Mouse (Mus musculus) limb, embryonic 14.5 days (tissue): ENCODE results near the gene Fndc9. TPM values are rescaled to one million over a fixed set of nuclear protein-coding genes. Genes with fewer than 3 reads are reported as not detected.
A peak's percentile ranks its signal among the peaks of the same experiment; 100 is the strongest.

Experiments
- ATAC-seq: fragments of 200-750 bp; cut with Nextera tagmentation; 2 replicates; pipeline ENCODE4 v1.8.0; 2017; ENCODE audit warnings: low read depth, moderate number of reproducible peaks, moderate TSS enrichment; ENCODE audit not compliant: low FRiP score
- DNase-seq: peaks from one replicate; pipeline ENCODE4 v3.0.0-alpha.2; 2015; ENCODE audit warnings: low spot score
- H3K27ac ChIP-seq: fragments of 300-500 bp; sonication (generic); replicated peaks from 2 replicates; pipeline ENCODE4 v1.5.1; 2014; ENCODE audit warnings: low read depth, mild to moderate bottlenecking, low read length, moderate library complexity, mixed read lengths
- H3K27me3 ChIP-seq: fragments of 300-500 bp; sonication (generic); 2 replicates; pipeline ENCODE4 v1.6.1; 2014; ENCODE audit warnings: low read length, mixed read lengths; ENCODE audit not compliant: control insufficient read depth, insufficient read depth
- H3K36me3 ChIP-seq: fragments of 300-500 bp; sonication (generic); 2 replicates; pipeline ENCODE4 v1.6.1; 2014; ENCODE audit warnings: mild to moderate bottlenecking, low read length, moderate library complexity, mixed read lengths; ENCODE audit not compliant: control insufficient read depth, insufficient read depth
- H3K4me1 ChIP-seq: fragments of 300-500 bp; sonication (generic); 2 replicates; pipeline ENCODE4 v1.6.1; 2014; ENCODE audit warnings: antibody characterized with exemption, low read length, mixed read lengths; ENCODE audit not compliant: control insufficient read depth, insufficient read depth
- H3K4me2 ChIP-seq: fragments of 300-500 bp; sonication (generic); replicated peaks from 2 replicates; pipeline ENCODE4 v1.6.1; 2014; ENCODE audit warnings: low read depth, mild to moderate bottlenecking, low read length, moderate library complexity; ENCODE audit not compliant: severe bottlenecking
- H3K4me3 ChIP-seq: fragments of 300-500 bp; sonication (generic); replicated peaks from 2 replicates; pipeline ENCODE4 v1.5.1; 2014; ENCODE audit warnings: low read length
- H3K9ac ChIP-seq: fragments of 300-500 bp; sonication (generic); 2 replicates; pipeline ENCODE4 v1.6.1; 2014; ENCODE audit warnings: mild to moderate bottlenecking, low read depth, low read length, moderate library complexity; ENCODE audit not compliant: severe bottlenecking
- H3K9me3 ChIP-seq: fragments of 300-500 bp; sonication (generic); 2 replicates; pipeline ENCODE4 v1.6.1; 2016; ENCODE audit warnings: low read length; ENCODE audit not compliant: control insufficient read depth
- POLR2A ChIP-seq: fragments of 200-500 bp; IDR thresholded peaks from 2 replicates; pipeline ENCODE4 v1.8.0; 2012; ENCODE audit warnings: inconsistent platforms, mild to moderate bottlenecking, moderate library complexity, borderline replicate concordance; ENCODE audit not compliant: insufficient read depth, insufficient read length; ENCODE audit errors: extremely low read depth
- WGBS: fragments of 180-500 bp; shearing (Covaris S2); extraction: QIAGEN DNeasy Blood & Tissue Kit; methylation state at CpG from one replicate; pipeline ENCODE4 v1.1.7; 2014; 5-methylcytosine and 5-hydroxymethylcytosine counted together
- polyA plus RNA-seq, 2 experiments: library from polyadenylated mRNA; depleted of rRNA in 1 of 2; stranded (reverse) in 1 of 2; unstranded in 1 of 2; fragments of >200 nt; fragmentation: Nextera tagmentation in 1 of 2; extraction: Ambion mirVana in 1 of 2; gene quantifications; 2 replicates each; pipeline versions ENCODE4 v1.2.1 to v1.2.3; 2012 to 2014

Fndc9 gene
- polyA plus RNA-seq, 2 experiments: 0.06 TPM; not detected in 1

DNA sequence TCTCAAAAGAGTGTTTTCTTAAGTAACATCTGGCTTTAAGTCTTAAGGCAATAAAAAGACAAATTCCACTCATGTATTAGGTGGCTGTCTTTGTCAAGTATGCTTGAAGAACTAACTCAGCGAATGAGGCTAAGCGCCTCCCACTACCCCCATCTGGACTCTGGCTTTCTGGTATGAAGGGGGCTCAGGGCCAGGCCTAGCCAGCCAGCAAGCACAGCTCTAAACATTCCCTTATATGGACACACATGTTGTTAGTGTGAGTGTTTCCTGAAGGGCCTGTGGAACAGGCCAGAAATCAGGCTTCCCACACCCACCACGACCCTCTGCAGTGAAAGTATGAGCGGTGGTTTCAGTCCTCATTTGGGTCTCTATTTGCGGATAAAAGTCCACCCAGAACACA, 21.5 kb upstream of the Fndc9 start:
- Histone ChIP-seq H3K9me3 (no peaks in the 10 kb centered on the region), H3K4me2 (no peak overlapping the region), H3K27ac (peak overlapping the region; percentile 94), H3K27me3 (no peaks in the 10 kb centered on the region), H3K9ac (peak overlapping the region; percentile 17; the same call in 1 of the 2 replicates), H3K4me1 (peaks cover 21% of the 10 kb centered on the region), H3K4me3 (no peak overlapping the region), H3K36me3 (0 out of 2 replicates have a peak, but pooled peaks cover 3% of the 10 kb centered on the region)
- peak; percentile 87 for ATAC-seq
- DNase-seq: peak; percentile 83
- 12% methylated on average over 5 of the region's 5 CpGs for WGBS
- TF ChIP-seq POLR2A: no peak

DNA sequence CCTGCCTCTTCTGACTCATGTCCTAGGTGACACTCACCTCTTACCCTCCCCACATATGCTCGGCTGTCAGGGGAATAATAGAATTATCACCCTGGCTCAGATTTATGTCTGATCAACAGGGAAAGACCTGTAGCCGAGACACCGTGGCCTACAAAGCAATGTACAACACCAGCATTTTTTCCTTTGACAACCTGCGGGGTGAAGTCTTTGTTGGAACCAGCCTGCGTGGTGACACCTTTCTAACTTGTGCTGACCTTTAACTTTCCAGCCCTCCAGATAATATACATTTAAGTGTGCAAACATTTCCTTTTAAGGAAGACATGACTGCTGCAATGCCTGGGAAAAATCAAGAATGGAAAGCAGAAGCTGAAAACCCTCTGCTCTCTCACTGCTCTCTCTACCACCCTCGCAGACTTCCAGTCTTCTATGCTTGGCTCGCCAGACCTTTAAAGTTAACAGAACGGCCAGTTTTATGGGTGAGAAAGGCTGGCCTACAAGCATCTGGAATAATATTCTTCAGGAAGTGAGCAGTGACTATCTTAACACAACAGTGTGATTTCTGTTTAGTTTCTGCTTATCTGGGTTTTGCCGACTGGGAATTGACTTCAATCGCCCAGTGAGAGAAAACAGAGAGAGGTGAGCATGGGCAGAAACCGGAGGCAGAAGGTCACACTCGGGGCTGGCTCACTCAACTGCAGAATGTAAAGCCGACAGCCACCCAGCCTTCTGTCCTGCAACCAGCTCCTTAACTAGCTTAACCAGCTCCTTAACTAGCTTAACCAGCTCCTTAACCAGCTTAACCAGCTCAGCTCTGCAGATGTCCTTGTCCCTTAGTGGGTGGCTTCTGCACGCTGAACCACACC, 20.7 kb upstream of the Fndc9 start:
- H3K27me3 ChIP-seq: no peaks in the 10 kb centered on the region
- H3K9ac ChIP-seq: peak overlapping the region; percentile 17; the same call in 1 of the 2 replicates
- H3K4me1 ChIP-seq: peaks cover 21% of the 10 kb centered on the region
- no peak overlapping the region for H3K4me3 ChIP-seq
- H3K9me3 ChIP-seq: no peaks in the 10 kb centered on the region
- H3K27ac ChIP-seq: peak overlapping the region; percentile 94
- DNase-seq (no peak), ATAC-seq (no peak)
- no peak for TF ChIP-seq POLR2A
- H3K36me3 ChIP-seq: 0 out of 2 replicates have a peak, but pooled peaks cover 3% of the 10 kb centered on the region
- peak overlapping the region; percentile 3; the same call in 1 of the 2 replicates for H3K4me2 ChIP-seq
- WGBS: 33% methylated on average over 14 of the region's 14 CpGs

DNA sequence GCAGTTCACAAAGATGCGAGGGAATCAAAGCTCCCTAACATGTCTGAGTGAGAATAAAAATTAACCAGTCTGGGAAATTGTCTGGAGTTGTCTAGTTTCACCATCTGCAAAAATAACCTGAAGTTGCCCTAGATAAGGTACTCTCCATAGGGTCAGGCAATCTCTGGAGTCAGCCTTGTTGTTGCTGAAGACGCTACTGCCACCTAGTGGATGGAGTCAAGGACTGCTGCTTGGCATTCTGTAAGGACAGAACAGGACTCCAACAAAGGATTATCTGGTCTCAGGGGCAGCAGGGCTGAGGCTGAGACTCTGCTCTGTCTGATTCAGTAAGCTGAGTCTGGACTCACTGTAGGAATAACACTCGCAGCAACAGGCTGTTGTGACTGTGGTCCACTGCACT, 20.0 kb upstream of the Fndc9 start:
- Histone ChIP-seq H3K27me3 (no peaks in the 10 kb centered on the region), H3K36me3 (0 out of 2 replicates have a peak, but pooled peaks cover 3% of the 10 kb centered on the region), H3K9ac (no peak overlapping the region), H3K4me2 (no peak overlapping the region; the same call in 1 of the 2 replicates), H3K4me1 (peaks cover 21% of the 10 kb centered on the region), H3K27ac (peak overlapping the region; percentile 94; the same call in 1 of the 2 replicates), H3K9me3 (no peaks in the 10 kb centered on the region), H3K4me3 (no peak overlapping the region)
- no peak for TF ChIP-seq POLR2A
- ATAC-seq (peak; percentile 75), DNase-seq (peak; percentile 88)
- WGBS: 18% methylated on average over 3 of the region's 3 CpGs

DNA sequence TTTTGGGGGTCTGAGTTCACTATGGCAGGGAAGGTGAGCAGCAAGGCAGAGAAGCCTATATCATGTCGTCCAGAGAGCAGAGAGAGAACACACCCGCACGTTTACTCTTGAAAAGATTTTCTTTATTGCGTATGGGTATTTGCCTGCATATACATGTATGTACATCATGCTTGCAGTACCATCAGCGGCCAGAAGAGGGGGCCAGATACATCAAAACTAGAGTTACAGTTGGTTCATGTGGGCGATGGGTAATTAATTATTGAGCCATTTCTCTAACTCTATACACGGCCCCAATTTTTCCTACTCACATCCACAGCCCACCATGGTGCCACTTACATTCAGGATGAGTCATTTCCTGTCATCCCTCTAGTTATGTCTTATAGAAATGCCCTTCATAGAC, 18.7 kb upstream of the Fndc9 start:
- Histone ChIP-seq H3K9me3 (no peaks in the 10 kb centered on the region), H3K36me3 (0 out of 2 replicates have a peak, but pooled peaks cover 3% of the 10 kb centered on the region), H3K27me3 (no peaks in the 10 kb centered on the region), H3K27ac (no peak overlapping the region), H3K4me1 (peaks cover 21% of the 10 kb centered on the region), H3K9ac (no peak overlapping the region), H3K4me2 (no peak overlapping the region), H3K4me3 (no peak overlapping the region)
- 77% methylated on average over 7 of the region's 7 CpGs for WGBS
- no peak for ATAC-seq
- DNase-seq: no peak
- TF ChIP-seq POLR2A: no peak

DNA sequence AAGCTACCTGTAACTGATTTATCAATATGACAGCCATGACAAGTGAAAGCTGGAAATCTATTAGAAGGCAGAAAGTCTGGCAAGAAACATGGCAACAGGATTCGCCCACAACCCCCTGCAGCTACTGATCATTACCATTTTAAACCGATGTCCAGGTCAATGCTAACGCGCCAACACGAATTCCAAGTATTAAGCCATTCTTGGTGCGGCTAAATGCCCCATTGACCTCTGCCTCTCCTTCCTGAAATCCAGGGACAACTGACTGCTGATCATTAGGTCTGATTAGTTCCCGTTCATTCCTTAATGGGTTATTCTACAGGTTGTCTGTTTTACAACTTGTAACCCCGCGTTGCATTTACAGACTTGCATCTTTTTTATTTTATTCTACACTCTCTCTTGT, 17.6 kb upstream of the Fndc9 start:
- 86% methylated on average over 9 of the region's 9 CpGs for WGBS
- no peak for TF ChIP-seq POLR2A
- peaks cover 21% of the 10 kb centered on the region for H3K4me1 ChIP-seq

More for the DNA sequence above, 17.6 kb upstream of the Fndc9 start:
- H3K27ac ChIP-seq: no peak overlapping the region
- ATAC-seq (no peak), DNase-seq (no peak)
- H3K27me3 ChIP-seq: no peaks in the 10 kb centered on the region
- no peak overlapping the region for H3K4me2 ChIP-seq
- no peaks in the 10 kb centered on the region for H3K9me3 ChIP-seq
- 0 out of 2 replicates have a peak, but pooled peaks cover 3% of the 10 kb centered on the region for H3K36me3 ChIP-seq
- no peak overlapping the region for H3K4me3 ChIP-seq
- no peak overlapping the region for H3K9ac ChIP-seq
